Mouse (Mus musculus) limb, embryonic 15.5 days (tissue): Measurements from ENCODE around the gene Spsb3. TPM values are rescaled to one million over a fixed set of nuclear protein-coding genes. Genes with fewer than 3 reads are reported as not detected.
A peak's percentile ranks its signal among the peaks of the same experiment; 100 is the strongest.

Experiments
- ATAC-seq: fragments of 200-750 bp; cut with Nextera tagmentation; 2 replicates; pipeline ENCODE4 v1.8.0; 2017; ENCODE audit warnings: low read depth, moderate TSS enrichment; ENCODE audit not compliant: insufficient number of reproducible peaks, low FRiP score, low TSS enrichment
- H3K27ac ChIP-seq: fragments of 300-500 bp; sonication (generic); 2 replicates; pipeline ENCODE4 v1.5.1; 2015; ENCODE audit warnings: moderate library complexity, mild to moderate bottlenecking, inconsistent platforms
- H3K27me3 ChIP-seq: fragments of 300-500 bp; sonication (generic); 2 replicates; pipeline ENCODE4 v1.6.1; 2015; ENCODE audit warnings: inconsistent platforms
- H3K36me3 ChIP-seq: fragments of 300-500 bp; sonication (generic); 2 replicates; pipeline ENCODE4 v1.6.1; 2015; ENCODE audit warnings: inconsistent platforms
- H3K4me1 ChIP-seq: fragments of 300-500 bp; sonication (generic); 2 replicates; pipeline ENCODE4 v1.6.1; 2015; ENCODE audit warnings: inconsistent platforms
- H3K4me2 ChIP-seq: fragments of 300-500 bp; sonication (generic); 2 replicates; pipeline ENCODE4 v1.6.1; 2015; ENCODE audit warnings: mild to moderate bottlenecking, inconsistent platforms
- H3K4me3 ChIP-seq: fragments of 300-500 bp; sonication (generic); 2 replicates; pipeline ENCODE4 v1.5.1; 2015; ENCODE audit warnings: mild to moderate bottlenecking, inconsistent platforms
- H3K9ac ChIP-seq: fragments of 300-500 bp; sonication (generic); 2 replicates; pipeline ENCODE4 v1.6.1; 2015; ENCODE audit warnings: inconsistent platforms
- H3K9me3 ChIP-seq: fragments of 300-500 bp; sonication (generic); 2 replicates; pipeline ENCODE4 v1.6.1; 2016; ENCODE audit warnings: inconsistent platforms
- WGBS: fragments of 180-500 bp; shearing (Covaris S2); methylation state at CpG from one replicate; pipeline ENCODE4 v1.1.7; 2015; 5-methylcytosine and 5-hydroxymethylcytosine counted together
- polyA plus RNA-seq: library from polyadenylated mRNA; unstranded; fragments of >200 nt; fragmentation: Nextera tagmentation; extraction: Ambion mirVana; gene quantifications from 2 replicates; pipeline ENCODE4 v1.2.1, GENCODE M21; 2015

The Spsb3 gene
- polyA plus RNA-seq, 1 experiment from 2014 or later: 41.7 TPM

DNA sequence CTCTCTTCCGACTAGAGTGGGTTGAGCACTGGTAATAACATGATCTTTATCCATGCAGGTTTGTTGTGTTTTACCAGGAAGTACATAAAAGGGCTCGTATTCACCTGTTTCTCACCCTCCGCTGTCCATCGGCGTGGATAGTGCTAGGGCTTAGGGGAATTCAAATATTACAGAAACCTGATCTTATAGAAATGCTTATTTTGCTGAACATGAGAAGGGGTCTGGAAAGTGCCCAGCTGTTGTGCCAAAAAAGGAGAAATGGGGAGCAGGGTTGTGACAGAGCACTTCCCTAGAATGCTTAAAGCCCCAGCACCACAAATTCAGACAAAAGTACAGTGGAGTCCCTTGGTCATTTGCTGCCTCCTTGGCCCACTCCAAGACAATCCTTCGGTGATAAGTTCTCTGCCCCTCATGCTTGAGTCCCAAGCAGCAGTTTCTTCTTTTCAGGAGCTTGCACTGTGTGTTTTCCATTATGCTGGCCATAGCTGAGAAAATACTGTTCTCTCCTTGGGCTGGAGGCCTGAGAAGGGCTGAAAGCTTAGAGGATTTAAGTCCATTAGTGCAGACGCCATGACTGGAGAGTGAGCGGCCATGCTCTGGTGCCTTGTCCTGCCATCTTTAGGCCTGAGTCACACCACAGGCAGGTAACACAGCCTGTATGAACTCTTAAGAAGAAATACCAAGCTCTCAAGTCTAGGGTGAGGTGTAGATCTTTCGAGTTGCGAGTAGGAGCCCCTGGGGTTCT lies 34.9 kb upstream of the Spsb3 start:
- peak overlapping the region; percentile 95 for H3K4me3 ChIP-seq
- no peak for ATAC-seq
- no peaks in the 10 kb centered on the region for H3K9me3 ChIP-seq
- H3K27me3 ChIP-seq: peaks cover 10% of the 10 kb centered on the region
- H3K4me1 ChIP-seq: peaks cover 18% of the 10 kb centered on the region
- H3K9ac ChIP-seq: no peak overlapping the region
- H3K4me2 ChIP-seq: peak overlapping the region; percentile 92
- no peak overlapping the region for H3K27ac ChIP-seq
- H3K36me3 ChIP-seq: peaks cover 25% of the 10 kb centered on the region
- 79% methylated on average over 10 of the region's 10 CpGs for WGBS

DNA sequence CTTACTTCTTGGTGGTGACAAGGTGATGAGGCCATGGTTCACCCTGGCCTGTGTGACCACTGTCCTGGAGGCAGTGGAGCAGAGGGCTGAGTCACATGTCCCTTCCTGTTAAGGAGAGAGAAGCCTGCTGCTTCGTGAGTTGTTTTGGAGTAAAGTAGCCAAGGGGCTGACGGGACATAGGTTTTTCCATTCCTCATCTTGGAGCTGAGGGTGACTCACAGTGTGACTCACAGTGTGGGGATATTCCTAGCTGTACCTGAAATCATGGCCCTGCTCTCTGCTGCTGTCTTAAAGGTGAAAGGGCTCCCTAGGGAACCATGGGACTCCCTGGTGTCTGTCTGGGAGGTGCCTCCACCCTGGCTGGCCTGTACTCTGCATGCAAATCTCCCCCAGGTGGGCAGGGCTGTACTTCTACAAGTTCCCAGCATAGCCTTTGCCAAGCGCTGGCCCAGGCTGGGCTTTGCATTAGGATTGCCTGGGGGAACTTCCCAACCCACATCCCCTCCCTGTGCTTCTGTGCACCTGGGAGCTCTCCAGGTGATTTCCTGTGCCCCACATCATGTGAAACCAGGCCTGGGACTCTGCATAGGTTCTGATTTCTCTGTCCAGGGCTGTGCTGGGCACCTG lies 30.5 kb upstream of the Spsb3 start:
- H3K9ac ChIP-seq: no peak overlapping the region
- no peak overlapping the region for H3K4me2 ChIP-seq
- WGBS: 66% methylated on average over 3 of the region's 3 CpGs
- no peak overlapping the region for H3K27ac ChIP-seq
- H3K4me3 ChIP-seq: no peak overlapping the region
- no peak for ATAC-seq
- peaks cover 45% of the 10 kb centered on the region for H3K36me3 ChIP-seq
- H3K27me3 ChIP-seq: peaks cover 9% of the 10 kb centered on the region
- no peaks in the 10 kb centered on the region for H3K9me3 ChIP-seq
- peaks cover 6% of the 10 kb centered on the region for H3K4me1 ChIP-seq

DNA sequence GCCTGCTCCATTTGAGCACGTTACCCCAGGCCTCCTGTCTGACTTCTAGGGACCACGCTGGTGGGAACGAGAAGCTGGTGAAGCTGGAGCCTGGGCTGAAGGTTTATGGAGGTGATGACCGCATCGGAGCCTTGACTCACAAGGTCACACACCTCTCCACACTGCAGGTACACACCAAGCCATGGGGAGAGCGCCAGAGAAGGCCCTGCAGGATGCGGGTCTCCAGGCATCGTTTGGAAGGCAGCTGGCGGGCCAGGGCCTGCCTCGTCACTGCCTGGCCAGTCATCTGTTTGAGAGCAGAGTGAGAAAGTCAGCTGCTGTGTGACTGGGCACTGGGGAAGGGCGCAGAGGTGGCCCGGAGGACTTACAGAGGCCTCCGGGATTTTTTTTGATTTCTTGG lies 29.9 kb upstream of the Spsb3 start:
- Histone ChIP-seq H3K9ac (no peak overlapping the region), H3K9me3 (no peaks in the 10 kb centered on the region), H3K4me2 (no peak overlapping the region), H3K4me3 (no peak overlapping the region), H3K27me3 (peaks cover 2% of the 10 kb centered on the region), H3K36me3 (peaks cover 51% of the 10 kb centered on the region), H3K4me1 (no peaks in the 10 kb centered on the region), H3K27ac (no peak overlapping the region)
- ATAC-seq: no peak
- WGBS: 87% methylated on average over 13 of the region's 13 CpGs

DNA sequence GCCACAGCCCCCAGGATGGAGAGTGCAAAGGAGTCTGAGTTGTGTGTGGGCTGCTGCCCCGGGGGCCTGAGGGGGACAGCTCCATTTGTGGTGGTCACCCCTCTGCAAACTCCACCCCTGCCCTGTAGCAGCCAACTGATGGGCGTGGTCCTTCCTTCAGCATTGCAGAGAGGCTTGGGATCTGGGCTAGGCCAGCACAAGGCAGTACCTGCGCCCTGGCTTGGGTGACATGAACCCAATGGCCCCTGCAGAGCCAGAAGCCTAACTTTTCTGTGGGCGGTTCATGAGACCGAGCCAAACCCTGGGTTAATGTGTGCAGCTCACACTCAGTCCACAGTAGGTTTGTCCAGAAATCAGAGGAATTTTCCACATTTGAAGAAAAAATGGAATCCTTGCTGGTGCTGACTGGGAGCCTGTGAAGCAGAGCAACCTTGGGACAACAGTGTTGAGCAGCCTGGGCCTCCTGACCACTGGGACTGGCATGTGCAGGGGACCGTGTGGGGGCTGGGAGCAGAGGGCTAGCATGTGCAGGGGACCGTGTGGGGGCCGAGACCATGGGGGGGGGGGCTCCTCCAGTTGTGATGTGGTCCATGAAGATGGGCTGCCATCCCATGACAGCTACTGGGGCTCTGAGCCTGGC lies 28.5 kb upstream of the Spsb3 start:
- no peak for ATAC-seq
- 79% methylated on average over 8 of the region's 8 CpGs for WGBS
- Histone ChIP-seq H3K9me3 (no peaks in the 10 kb centered on the region), H3K4me3 (no peak overlapping the region), H3K36me3 (peaks cover 58% of the 10 kb centered on the region), H3K27me3 (no peaks in the 10 kb centered on the region), H3K27ac (no peak overlapping the region), H3K4me2 (no peak overlapping the region), H3K4me1 (no peaks in the 10 kb centered on the region), H3K9ac (no peak overlapping the region)

DNA sequence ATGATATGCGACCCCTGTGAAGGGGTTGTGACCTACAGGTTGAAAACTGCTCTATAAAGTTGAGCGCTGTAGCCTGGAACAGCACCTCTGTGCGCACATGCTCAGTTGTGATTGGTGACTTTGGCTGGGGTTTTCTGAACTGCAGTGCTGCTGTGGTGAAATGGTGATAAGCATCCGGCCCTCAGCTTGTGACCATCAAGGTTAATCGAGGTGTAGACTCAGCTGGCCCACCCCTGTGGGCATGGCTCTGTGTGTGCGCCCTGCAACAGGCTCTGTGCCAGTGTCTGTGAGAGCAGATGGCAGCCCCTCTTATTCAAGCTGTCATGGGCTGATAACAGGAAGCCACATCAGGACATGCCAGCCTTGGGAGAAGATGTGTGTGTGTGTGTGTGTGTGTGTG lies 27.5 kb upstream of the Spsb3 start:
- Histone ChIP-seq H3K27ac (no peak overlapping the region), H3K4me1 (no peaks in the 10 kb centered on the region), H3K9ac (no peak overlapping the region), H3K9me3 (no peaks in the 10 kb centered on the region), H3K27me3 (no peaks in the 10 kb centered on the region), H3K4me3 (no peak overlapping the region), H3K4me2 (no peak overlapping the region), H3K36me3 (peaks cover 56% of the 10 kb centered on the region)
- 91% methylated on average over 6 of the region's 6 CpGs for WGBS
- ATAC-seq: no peak

DNA sequence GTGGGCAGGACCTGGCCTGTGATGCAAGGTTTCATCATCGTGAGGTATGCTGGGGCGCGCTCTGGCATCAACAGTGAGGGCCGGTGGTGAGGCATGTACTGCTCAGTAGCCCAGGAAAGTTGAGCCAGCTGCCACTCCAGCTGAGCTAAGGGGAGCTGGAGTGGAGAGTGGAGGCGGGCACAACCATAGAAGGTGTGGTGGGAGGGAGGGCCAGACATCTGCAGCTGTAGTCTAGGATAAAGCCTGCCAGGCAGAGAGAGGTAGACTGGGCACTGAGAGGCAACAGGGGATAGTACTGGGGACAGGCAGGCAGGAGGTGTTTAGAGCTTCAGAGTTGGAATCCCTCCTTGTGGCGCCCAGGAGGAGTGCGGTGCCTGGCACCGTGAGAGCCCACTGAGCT lies 26.4 kb upstream of the Spsb3 start:
- H3K9ac ChIP-seq: no peak overlapping the region
- no peak overlapping the region for H3K27ac ChIP-seq
- no peak overlapping the region for H3K4me2 ChIP-seq
- H3K36me3 ChIP-seq: peaks cover 55% of the 10 kb centered on the region
- 91% methylated on average over 8 of the region's 8 CpGs for WGBS
- no peak overlapping the region for H3K4me3 ChIP-seq
- no peaks in the 10 kb centered on the region for H3K9me3 ChIP-seq
- H3K4me1 ChIP-seq: no peaks in the 10 kb centered on the region
- ATAC-seq: no peak
- no peaks in the 10 kb centered on the region for H3K27me3 ChIP-seq

DNA sequence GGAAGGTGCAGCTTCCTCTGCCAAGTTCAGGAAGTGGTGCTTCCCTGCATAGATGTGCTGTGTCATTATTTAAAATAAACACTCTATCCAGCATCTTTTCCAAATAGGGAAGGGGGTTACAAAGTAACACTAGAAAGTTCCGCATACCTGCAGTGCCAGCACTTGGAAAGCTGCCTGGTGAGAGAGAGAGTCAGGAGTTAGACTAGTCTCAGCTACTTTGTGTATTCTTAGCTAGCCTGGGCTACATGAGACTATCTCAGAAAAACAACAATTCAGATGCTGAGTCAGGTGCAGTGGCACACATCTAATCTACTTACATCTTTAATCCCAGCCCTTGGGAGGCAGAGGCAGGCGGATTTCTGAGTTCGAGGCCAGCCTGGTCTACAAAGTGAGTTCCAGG lies 24.7 kb upstream of the Spsb3 start:
- H3K4me3 ChIP-seq: no peak overlapping the region
- no peaks in the 10 kb centered on the region for H3K9me3 ChIP-seq
- H3K27me3 ChIP-seq: no peaks in the 10 kb centered on the region
- peaks cover 63% of the 10 kb centered on the region for H3K36me3 ChIP-seq
- H3K9ac ChIP-seq: no peak overlapping the region
- 91% methylated on average over 3 of the region's 3 CpGs for WGBS
- no peak overlapping the region for H3K4me2 ChIP-seq
- ATAC-seq: no peak
- H3K27ac ChIP-seq: no peak overlapping the region
- H3K4me1 ChIP-seq: no peaks in the 10 kb centered on the region

DNA sequence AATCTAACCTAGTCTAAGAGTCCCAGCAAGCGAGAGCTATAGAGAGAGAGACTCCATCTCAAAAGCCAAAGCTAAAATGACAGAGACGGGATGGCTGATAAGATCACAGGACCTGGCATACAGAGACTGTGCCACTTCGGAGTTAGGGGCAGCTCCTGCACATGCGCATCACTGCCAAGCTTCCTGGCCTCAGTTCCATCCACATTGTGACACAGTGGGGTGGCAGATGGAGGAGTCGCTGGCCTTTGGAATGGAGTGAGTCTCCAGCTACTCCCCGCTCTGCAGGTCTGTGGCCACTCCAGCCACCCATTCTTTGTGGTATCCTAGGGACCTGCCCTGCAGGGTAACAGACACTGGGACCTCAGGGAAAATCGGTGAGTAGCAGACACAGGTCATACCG lies 20.7 kb upstream of the Spsb3 start, which contains the start of gene Igfals:
Igfals (plus strand) TSS at position 222 of the 400 bp plus-strand sequence.
- WGBS: 88% methylated on average over 8 of the region's 8 CpGs
- no peaks in the 10 kb centered on the region for H3K4me1 ChIP-seq
- ATAC-seq: no peak
- no peak within 1 kb of the TSS for H3K27ac ChIP-seq
- H3K36me3 ChIP-seq: peaks cover 45% of the 10 kb centered on the region
- no peak within 1 kb of the TSS for H3K4me3 ChIP-seq
- H3K4me2 ChIP-seq: no peak within 1 kb of the TSS
- H3K27me3 ChIP-seq: no peaks in the 10 kb centered on the region
- no peak within 1 kb of the TSS for H3K9ac ChIP-seq
- no peaks in the 10 kb centered on the region for H3K9me3 ChIP-seq

DNA sequence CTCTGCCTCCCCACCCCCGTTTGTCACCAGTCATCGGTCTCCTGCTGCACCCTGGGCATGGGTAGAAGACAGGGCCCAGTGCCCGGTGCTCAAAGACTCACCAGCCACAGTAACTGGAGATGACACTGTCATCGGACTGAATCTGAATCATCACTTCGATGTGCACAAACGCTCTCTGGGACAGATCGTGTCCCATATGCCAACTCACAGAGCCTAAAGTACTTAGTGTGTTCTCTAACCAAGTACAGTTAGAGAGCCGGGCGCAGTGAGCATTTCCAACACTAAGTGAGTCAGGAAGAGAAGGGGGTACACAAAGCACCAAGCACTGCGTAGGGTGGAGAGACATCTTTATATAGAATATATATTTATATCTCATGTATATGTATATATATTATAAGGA lies 18.5 kb upstream of the Spsb3 start:
- Histone ChIP-seq H3K4me2 (no peak overlapping the region), H3K4me1 (no peaks in the 10 kb centered on the region), H3K9me3 (no peaks in the 10 kb centered on the region), H3K4me3 (no peak overlapping the region), H3K27me3 (no peaks in the 10 kb centered on the region), H3K27ac (no peak overlapping the region), H3K9ac (no peak overlapping the region), H3K36me3 (peaks cover 25% of the 10 kb centered on the region)
- WGBS: 89% methylated on average over 10 of the region's 10 CpGs
- no peak for ATAC-seq

DNA sequence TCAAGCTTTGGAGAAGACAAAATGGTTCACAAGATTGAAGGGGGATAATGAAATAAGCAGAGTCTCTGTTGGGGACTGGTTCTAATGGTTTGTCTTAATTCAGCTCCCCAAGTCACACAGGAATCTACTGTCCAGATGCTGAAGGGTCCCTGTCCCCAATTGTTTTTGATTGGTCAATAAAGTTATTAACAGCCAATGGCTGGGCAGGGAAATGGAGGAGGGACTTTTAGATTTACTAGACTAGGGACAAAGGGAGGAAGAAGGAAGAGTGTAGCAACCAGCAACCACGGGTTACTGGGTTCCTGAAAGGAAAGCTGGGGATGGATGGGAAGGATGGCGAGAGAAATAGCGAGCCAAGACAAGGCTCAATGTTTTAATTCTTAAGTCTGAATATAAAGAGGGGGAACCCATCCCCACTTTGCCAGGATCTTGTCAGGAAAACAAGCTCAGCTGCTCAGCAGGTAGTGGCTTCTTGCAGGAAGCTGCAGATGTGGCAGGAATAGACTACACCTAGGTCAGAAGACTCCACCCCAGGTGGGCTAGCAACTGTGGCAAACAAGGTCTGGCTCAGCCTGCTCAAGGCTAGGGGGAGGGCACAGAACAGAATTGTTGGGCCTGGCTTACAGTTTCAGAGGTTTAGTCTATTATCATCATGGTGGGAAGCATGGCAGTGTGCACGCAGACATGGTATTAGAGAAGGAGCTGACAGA lies 12.6 kb upstream of the Spsb3 start:
- H3K4me2 ChIP-seq: no peak overlapping the region
- H3K4me1 ChIP-seq: peaks cover 9% of the 10 kb centered on the region; the same call in 1 of the 2 replicates
- H3K27me3 ChIP-seq: no peaks in the 10 kb centered on the region
- no peak overlapping the region for H3K4me3 ChIP-seq
- H3K9ac ChIP-seq: no peak overlapping the region
- H3K36me3 ChIP-seq: no peaks in the 10 kb centered on the region
- no peak overlapping the region for H3K27ac ChIP-seq
- H3K9me3 ChIP-seq: no peaks in the 10 kb centered on the region
- 52% methylated on average over 4 of the region's 4 CpGs for WGBS
- no peak for ATAC-seq

DNA sequence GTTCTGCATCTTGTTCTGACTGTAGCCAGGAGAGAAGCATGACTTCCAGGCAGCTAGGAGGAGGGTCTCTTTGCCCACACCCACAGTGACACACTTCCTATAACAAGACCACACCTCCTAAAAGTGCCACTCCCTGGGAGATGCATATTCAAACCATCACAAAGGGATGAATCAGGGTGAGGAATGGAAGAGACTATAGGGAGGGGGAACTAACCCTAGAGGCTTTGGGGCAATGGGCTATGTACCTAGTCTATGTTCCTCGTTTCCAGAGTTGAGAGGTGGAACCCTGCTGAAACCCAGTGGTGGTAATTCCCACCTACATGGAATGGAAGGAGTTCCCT lies 12.1 kb upstream of the Spsb3 start:
- Histone ChIP-seq H3K4me3 (no peak overlapping the region), H3K9me3 (no peaks in the 10 kb centered on the region), H3K36me3 (no peaks in the 10 kb centered on the region), H3K27ac (no peak overlapping the region), H3K4me2 (no peak overlapping the region), H3K4me1 (peaks cover 9% of the 10 kb centered on the region; the same call in 1 of the 2 replicates), H3K9ac (no peak overlapping the region), H3K27me3 (no peaks in the 10 kb centered on the region)
- no peak for ATAC-seq
- 67% methylated on average over 1 of the region's 1 CpGs for WGBS

DNA sequence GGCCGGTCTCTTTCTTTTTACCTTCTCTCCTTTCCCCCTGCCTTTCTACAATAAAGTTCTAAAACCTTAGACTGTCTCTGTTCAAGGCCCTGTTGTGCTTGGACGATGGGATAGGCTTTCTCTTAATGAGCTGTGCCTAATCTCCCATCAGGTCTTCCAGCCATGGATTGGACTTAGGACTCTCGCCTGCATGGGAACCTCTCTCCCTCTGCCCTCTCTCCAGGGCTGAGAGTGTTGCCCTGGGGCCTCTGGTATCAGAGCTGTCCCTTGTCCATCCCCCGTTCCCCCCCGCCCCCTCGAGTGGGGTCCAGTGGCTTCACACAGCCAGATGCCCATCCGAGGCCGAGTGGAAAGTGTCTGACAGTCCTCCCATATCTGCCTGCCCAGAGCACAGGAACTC lies 11.5 kb upstream of the Spsb3 start:
- Histone ChIP-seq H3K4me2 (no peak overlapping the region), H3K27me3 (no peaks in the 10 kb centered on the region), H3K9me3 (no peaks in the 10 kb centered on the region), H3K9ac (no peak overlapping the region), H3K27ac (no peak overlapping the region), H3K4me3 (no peak overlapping the region), H3K4me1 (peaks cover 9% of the 10 kb centered on the region; the same call in 1 of the 2 replicates), H3K36me3 (no peaks in the 10 kb centered on the region)
- 78% methylated on average over 8 of the region's 8 CpGs for WGBS
- no peak for ATAC-seq
